Mouse (Mus musculus) megakaryocyte, embryonic 14.5 days (primary cell): Measurements from ENCODE around the gene Olfr1220.

Experiments
- FLI1 ChIP-seq: IDR thresholded peaks from 2 replicates; pipeline ENCODE4 v1.6.1; 2012; ENCODE audit warnings: low read length, inconsistent platforms, mixed read lengths
- GATA1 ChIP-seq: IDR thresholded peaks from 3 replicates; pipeline ENCODE4 v1.6.1; 2012; ENCODE audit warnings: mixed read lengths, low read length, inconsistent platforms, borderline replicate concordance

DNA sequence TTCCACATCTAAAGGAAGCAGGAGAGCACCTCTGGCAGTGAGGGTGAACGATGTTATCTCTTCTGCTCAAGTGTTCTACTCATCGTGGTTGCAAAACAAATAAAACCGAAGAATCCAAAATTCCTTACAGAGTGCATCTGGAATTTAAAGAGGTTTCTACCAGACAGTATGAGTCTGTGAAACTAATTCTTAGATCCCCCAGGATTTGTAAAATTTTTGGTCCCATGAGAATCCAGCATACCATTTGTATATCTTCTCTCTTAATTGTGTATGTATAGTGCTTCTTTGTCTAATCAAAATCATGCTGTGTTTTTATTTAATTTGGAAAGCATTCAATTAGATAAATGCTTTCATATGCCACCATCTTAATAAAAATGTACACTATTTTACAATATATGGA is 26.3 kb upstream of the Olfr1220 start, which contains the start of gene Olfr1222:
- TF ChIP-seq GATA1, result no peak
- TF ChIP-seq FLI1, result no peak
